Mouse (Mus musculus): ENCODE measurements at regions not wholly inside any gene's neighbourhood (a gene's known extent, or its start where the extent isn't known, plus 50 kb on each side); places are given as distances from the start of the nearest gene placed in this dataset.

- DNase-seq (ENCODE audit: inconsistent ontology term), result no peak
These were observed 98.4 kb downstream of the Akap11 start for GRCm38 (mm10) chr14:78438064-78438677.

- no peak for DNase-seq (ENCODE audit: inconsistent ontology term)
These were observed 100.0 kb downstream of the Akap11 start for GRCm38 (mm10) chr14:78436586-78436985.

GRCm38 (mm10) chr14:78435982-78436381 lies 100.6 kb downstream of the Akap11 start:
- DNase-seq (ENCODE audit: inconsistent ontology term), result no peak

GRCm38 (mm10) chr14:78435561-78435960 lies 101.0 kb downstream of the Akap11 start:
- DNase-seq (ENCODE audit: inconsistent ontology term), result no peak

GRCm38 (mm10) chr14:78434753-78435152 lies 101.9 kb downstream of the Akap11 start:
- DNase-seq (ENCODE audit: inconsistent ontology term), result no peak

GRCm38 (mm10) chr14:78434126-78434525 lies 102.5 kb downstream of the Akap11 start:
- DNase-seq (ENCODE audit: inconsistent ontology term), result no peak

GRCm38 (mm10) chr14:78432471-78432870 lies 104.1 kb downstream of the Akap11 start:
- DNase-seq (ENCODE audit: inconsistent ontology term), result peak; percentile 93

GRCm38 (mm10) chr14:78431931-78432330 lies 104.7 kb downstream of the Akap11 start:
- DNase-seq (ENCODE audit: inconsistent ontology term), result no peak

GRCm38 (mm10) chr14:78431406-78431805 lies 105.2 kb downstream of the Akap11 start:
- DNase-seq (ENCODE audit: inconsistent ontology term), result no peak

- no peak for DNase-seq (ENCODE audit: inconsistent ontology term)
These were observed 108.2 kb downstream of the Akap11 start for GRCm38 (mm10) chr14:78428233-78429019.

GRCm38 (mm10) chr14:78427062-78427461 lies 109.5 kb downstream of the Akap11 start:
- DNase-seq (ENCODE audit: inconsistent ontology term), result no peak

- no peak for DNase-seq (ENCODE audit: inconsistent ontology term)
These were observed 114.0 kb downstream of the Akap11 start for GRCm38 (mm10) chr14:78422601-78423000.

- DNase-seq (ENCODE audit: inconsistent ontology term), result peak; percentile 55
These were observed 113.1 kb upstream of the Tnfsf11 start for GRCm38 (mm10) chr14:78420966-78421365.

- DNase-seq (ENCODE audit: inconsistent ontology term), result peak; percentile 59
These were observed 112.3 kb upstream of the Tnfsf11 start for GRCm38 (mm10) chr14:78420176-78420575.

GRCm38 (mm10) chr14:78405568-78405967 lies 97.7 kb upstream of the Tnfsf11 start:
- no peak for DNase-seq (ENCODE audit: inconsistent ontology term)

GRCm38 (mm10) chr14:78397914-78398313 lies 90.1 kb upstream of the Tnfsf11 start:
- DNase-seq (ENCODE audit: inconsistent ontology term), result peak; percentile 31

- no peak for DNase-seq (ENCODE audit: inconsistent ontology term)
These were observed 87.8 kb upstream of the Tnfsf11 start for GRCm38 (mm10) chr14:78395631-78396030.

- no peak for DNase-seq (ENCODE audit: inconsistent ontology term)
These were observed 79.2 kb upstream of the Tnfsf11 start for GRCm38 (mm10) chr14:78387011-78387410.

GRCm38 (mm10) chr14:78384370-78384769 lies 76.5 kb upstream of the Tnfsf11 start:
- DNase-seq (ENCODE audit: inconsistent ontology term), result no peak

- DNase-seq (ENCODE audit: inconsistent ontology term), result peak; percentile 98
These were observed 75.4 kb upstream of the Tnfsf11 start for GRCm38 (mm10) chr14:78383256-78383709.

GRCm38 (mm10) chr14:78380011-78380410 lies 72.2 kb upstream of the Tnfsf11 start:
- no peak for DNase-seq (ENCODE audit: inconsistent ontology term)

- DNase-seq (ENCODE audit: inconsistent ontology term), result no peak
These were observed 68.7 kb upstream of the Tnfsf11 start for GRCm38 (mm10) chr14:78376591-78376990.

Measured in Muller cell, postnatal 12 days (primary cell).